Mouse (Mus musculus) liver, embryonic 14.5 days (tissue): ENCODE data around the gene Arpc2.

ENCODE experiments used
- CTCF ChIP-seq: IDR thresholded peaks from 2 replicates; pipeline ENCODE4 v1.5.1; 2016; ENCODE audit warnings: antibody characterized with exemption, low read depth, control low read depth
- EP300 ChIP-seq: IDR thresholded peaks from 2 replicates; pipeline ENCODE4 v1.6.1; 2016; ENCODE audit warnings: antibody characterized with exemption, low read depth

DNA sequence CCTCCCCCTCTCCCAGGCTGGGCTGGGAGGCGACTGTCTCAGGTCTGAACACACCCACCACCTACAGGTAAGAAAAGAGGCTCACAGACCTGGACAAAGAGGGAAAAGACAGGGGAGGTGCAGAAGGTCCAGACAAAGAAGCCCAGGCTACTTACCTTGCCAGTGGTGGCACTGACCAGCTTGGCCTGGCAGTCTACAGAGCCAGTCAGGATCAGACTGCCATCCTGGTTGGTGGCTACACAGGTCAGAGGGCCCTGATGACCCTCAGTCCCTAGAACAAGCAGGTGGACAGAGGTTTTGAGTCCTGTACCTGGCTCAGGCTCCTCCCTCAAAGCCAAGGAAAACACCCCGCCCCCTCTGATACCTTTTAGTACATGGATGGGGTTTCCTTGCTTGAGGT, 45.5 kb downstream of the Arpc2 start:
- TF ChIP-seq CTCF = no peak
- no peak for TF ChIP-seq EP300
